Mouse (Mus musculus): ENCODE measurements around the gene Cd55. TPM values are rescaled to one million over a fixed set of nuclear protein-coding genes. Genes with fewer than 3 reads are reported as not detected.
A peak's percentile ranks its signal among the peaks of the same experiment; 100 is the strongest.
"Not testable (repeated sequence)": the region's sequence is repeated elsewhere in the genome, so short reads cannot be mapped to it uniquely, and the experiment has no call there.

Cd55 gene
- polyA plus RNA-seq, 1 experiment from 2014 or later = 16.9 TPM

GRCm38 (mm10) chr1:130442930-130443329 is 19.6 kb downstream of the Cd55 start:
- not testable (repeated sequence) for H3K4me1 ChIP-seq (replicated peaks; ENCODE audit: control insufficient read depth, insufficient read depth, low read length); H3K4me3 ChIP-seq (ENCODE audit: low read depth, low read length); H3K9me3 ChIP-seq (ENCODE audit: control insufficient read depth, low read length); H3K27me3 ChIP-seq (replicated peaks; ENCODE audit: control insufficient read depth, insufficient read depth, low read length); H3K27ac ChIP-seq (ENCODE audit: low read depth); H3K4me2 ChIP-seq (ENCODE audit: low read length); H3K9ac ChIP-seq (ENCODE audit: low read length); H3K36me3 ChIP-seq (ENCODE audit: control insufficient read depth, insufficient read depth, low read length); DNase-seq (ENCODE audit: low spot score); ATAC-seq (replicated peaks; ENCODE audit: low FRiP score, low TSS enrichment, low read depth)
- 30% methylated on average over 1 of the region's 1 CpGs for WGBS

- no peaks in the 10 kb centered on the region for H3K36me3 ChIP-seq (ENCODE audit: control insufficient read depth, insufficient read depth, low read length)
- 86% methylated on average over 4 of the region's 4 CpGs for WGBS
- no peak for DNase-seq (ENCODE audit: low spot score)
- no peak for ATAC-seq (replicated peaks; ENCODE audit: low FRiP score, low TSS enrichment, low read depth)
- no peak overlapping the region for H3K4me2 ChIP-seq (ENCODE audit: low read length)
- peaks cover 5% of the 10 kb centered on the region; the same call in 1 of the 2 replicates for H3K9me3 ChIP-seq (ENCODE audit: control insufficient read depth, low read length)
- H3K27ac ChIP-seq (ENCODE audit: low read depth) = no peak overlapping the region
- no peaks in the 10 kb centered on the region for H3K27me3 ChIP-seq (replicated peaks; ENCODE audit: control insufficient read depth, insufficient read depth, low read length)
- peaks cover 11% of the 10 kb centered on the region; the same call in 1 of the 2 replicates for H3K4me1 ChIP-seq (replicated peaks; ENCODE audit: control insufficient read depth, insufficient read depth, low read length)
- no peak overlapping the region for H3K4me3 ChIP-seq (ENCODE audit: low read depth, low read length)
- no peak overlapping the region for H3K9ac ChIP-seq (ENCODE audit: low read length)
These were observed 31.6 kb downstream of the Cd55 start for GRCm38 (mm10) chr1:130430920-130431319.

GRCm38 (mm10) chr1:130428667-130429066 is 33.9 kb downstream of the Cd55 start:
- not testable (repeated sequence) for H3K9me3 ChIP-seq (ENCODE audit: control insufficient read depth, low read length); H3K4me2 ChIP-seq (ENCODE audit: low read length); ATAC-seq (replicated peaks; ENCODE audit: low FRiP score, low TSS enrichment, low read depth); DNase-seq (ENCODE audit: low spot score); H3K27me3 ChIP-seq (replicated peaks; ENCODE audit: control insufficient read depth, insufficient read depth, low read length); H3K27ac ChIP-seq (ENCODE audit: low read depth); H3K4me3 ChIP-seq (ENCODE audit: low read depth, low read length); H3K9ac ChIP-seq (ENCODE audit: low read length); H3K36me3 ChIP-seq (ENCODE audit: control insufficient read depth, insufficient read depth, low read length)
- H3K4me1 ChIP-seq (replicated peaks; ENCODE audit: control insufficient read depth, insufficient read depth, low read length) = peaks cover 11% of the 10 kb centered on the region; the same call in 1 of the 2 replicates

GRCm38 (mm10) chr1:130427175-130427853 is 35.2 kb downstream of the Cd55 start:
- ATAC-seq (replicated peaks; ENCODE audit: low FRiP score, low TSS enrichment, low read depth) = peak; percentile 75; the same call in 1 of the 2 replicates
- not testable (repeated sequence) for H3K4me2 ChIP-seq (ENCODE audit: low read length); H3K9ac ChIP-seq (ENCODE audit: low read length); H3K9me3 ChIP-seq (ENCODE audit: control insufficient read depth, low read length); DNase-seq (ENCODE audit: low spot score); H3K4me3 ChIP-seq (ENCODE audit: low read depth, low read length); H3K27ac ChIP-seq (ENCODE audit: low read depth); H3K36me3 ChIP-seq (ENCODE audit: control insufficient read depth, insufficient read depth, low read length); H3K27me3 ChIP-seq (replicated peaks; ENCODE audit: control insufficient read depth, insufficient read depth, low read length)
- WGBS = 15% methylated on average over 2 of the region's 3 CpGs
- peaks cover 11% of the 10 kb centered on the region; the same call in 1 of the 2 replicates for H3K4me1 ChIP-seq (replicated peaks; ENCODE audit: control insufficient read depth, insufficient read depth, low read length)

- H3K4me3 ChIP-seq (ENCODE audit: low read depth, low read length) = no peak within 1 kb of the TSS
- H3K4me2 ChIP-seq (ENCODE audit: low read length) = no peak within 1 kb of the TSS
- no peaks in the 10 kb centered on the region for H3K9me3 ChIP-seq (ENCODE audit: control insufficient read depth, low read length)
- H3K27ac ChIP-seq (ENCODE audit: low read depth) = no peak within 1 kb of the TSS
- H3K9ac ChIP-seq (ENCODE audit: low read length) = no peak within 1 kb of the TSS
- ATAC-seq (replicated peaks; ENCODE audit: low FRiP score, low TSS enrichment, low read depth) = no peak
- DNase-seq (ENCODE audit: low spot score) = no peak
- no peaks in the 10 kb centered on the region for H3K36me3 ChIP-seq (ENCODE audit: control insufficient read depth, insufficient read depth, low read length)
- 64% methylated on average over 18 of the region's 18 CpGs for WGBS
- no peaks in the 10 kb centered on the region for H3K27me3 ChIP-seq (replicated peaks; ENCODE audit: control insufficient read depth, insufficient read depth, low read length)
- H3K4me1 ChIP-seq (replicated peaks; ENCODE audit: control insufficient read depth, insufficient read depth, low read length) = peaks cover 9% of the 10 kb centered on the region; the same call in 1 of the 2 replicates
These were observed 39.9 kb downstream of the Cd55 start, which contains the start of gene Cd55b for GRCm38 (mm10) chr1:130422664-130423111. Cd55b (minus strand) TSS chr1:130423009.

- not testable (repeated sequence) for H3K36me3 ChIP-seq (ENCODE audit: control insufficient read depth, insufficient read depth, low read length); H3K9ac ChIP-seq (ENCODE audit: low read length); ATAC-seq (replicated peaks; ENCODE audit: low FRiP score, low TSS enrichment, low read depth); H3K4me1 ChIP-seq (replicated peaks; ENCODE audit: control insufficient read depth, insufficient read depth, low read length); H3K4me2 ChIP-seq (ENCODE audit: low read length); H3K9me3 ChIP-seq (ENCODE audit: control insufficient read depth, low read length); H3K27ac ChIP-seq (ENCODE audit: low read depth); H3K4me3 ChIP-seq (ENCODE audit: low read depth, low read length); H3K27me3 ChIP-seq (replicated peaks; ENCODE audit: control insufficient read depth, insufficient read depth, low read length); DNase-seq (ENCODE audit: low spot score)
- WGBS = no CpG with 5 or more reads among the region's 6 CpGs
These were observed 40.5 kb downstream of the Cd55 start for GRCm38 (mm10) chr1:130422033-130422432.

GRCm38 (mm10) chr1:130397109-130397508 is 65.4 kb downstream of the Cd55 start:
- not testable (repeated sequence) for ATAC-seq (replicated peaks; ENCODE audit: low FRiP score, low TSS enrichment, low read depth); H3K9ac ChIP-seq (ENCODE audit: low read length); H3K36me3 ChIP-seq (ENCODE audit: control insufficient read depth, insufficient read depth, low read length); H3K4me3 ChIP-seq (ENCODE audit: low read depth, low read length); H3K9me3 ChIP-seq (ENCODE audit: control insufficient read depth, low read length); H3K4me1 ChIP-seq (replicated peaks; ENCODE audit: control insufficient read depth, insufficient read depth, low read length); H3K4me2 ChIP-seq (ENCODE audit: low read length); H3K27me3 ChIP-seq (replicated peaks; ENCODE audit: control insufficient read depth, insufficient read depth, low read length); H3K27ac ChIP-seq (ENCODE audit: low read depth); DNase-seq (ENCODE audit: low spot score)
